Mouse (Mus musculus): ENCODE results near the gene Wfdc18.

The Wfdc18 gene

DNA sequence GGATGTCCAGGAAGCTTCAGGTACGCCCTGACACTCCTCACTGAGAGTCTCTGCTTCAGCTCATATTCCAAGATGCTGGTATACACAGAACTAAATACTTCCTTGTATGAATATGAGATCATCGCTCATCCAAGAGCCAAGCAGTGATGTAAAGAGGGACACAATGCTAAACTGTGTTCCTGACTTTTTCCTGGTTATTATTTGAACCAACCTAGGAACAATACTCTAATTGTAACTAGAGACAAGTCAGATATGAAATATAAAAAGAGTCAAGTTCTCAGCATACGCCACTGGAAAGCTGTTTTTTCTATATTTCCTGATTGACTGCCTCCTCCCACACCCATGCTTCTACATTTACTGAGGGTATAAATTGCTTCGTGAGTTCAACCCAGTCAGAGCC is at the start of gene Wfdc18:
Gene Wfdc18, plus strand, starts transcription at position 301 of the 400 bp plus-strand sequence.
- no peak for DNase-seq

DNA sequence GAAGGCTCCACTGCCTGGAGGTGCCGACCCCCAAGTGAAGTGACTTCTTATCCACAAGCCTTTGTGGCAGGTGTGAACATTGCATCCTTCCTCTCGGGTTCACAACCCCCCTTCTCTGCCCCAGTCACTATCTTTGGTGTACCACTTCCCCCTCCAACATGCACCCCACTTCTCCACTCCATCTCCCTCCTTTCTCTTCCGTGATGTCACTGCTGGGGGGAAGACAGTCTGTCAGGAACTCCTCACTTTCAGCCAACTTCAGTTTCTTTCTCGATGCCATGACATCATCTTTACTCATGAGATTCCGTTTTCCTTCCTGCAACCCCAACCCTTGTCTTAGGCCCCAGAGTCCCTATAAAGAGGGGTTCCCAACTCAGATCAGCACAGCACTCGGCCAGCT is 46.6 kb upstream of the Wfdc18 start, which contains the start of gene Ccl4:
Gene Ccl4, plus strand, starts transcription at position 381 of the 400 bp plus-strand sequence.
- DNase-seq, result no peak

DNA sequence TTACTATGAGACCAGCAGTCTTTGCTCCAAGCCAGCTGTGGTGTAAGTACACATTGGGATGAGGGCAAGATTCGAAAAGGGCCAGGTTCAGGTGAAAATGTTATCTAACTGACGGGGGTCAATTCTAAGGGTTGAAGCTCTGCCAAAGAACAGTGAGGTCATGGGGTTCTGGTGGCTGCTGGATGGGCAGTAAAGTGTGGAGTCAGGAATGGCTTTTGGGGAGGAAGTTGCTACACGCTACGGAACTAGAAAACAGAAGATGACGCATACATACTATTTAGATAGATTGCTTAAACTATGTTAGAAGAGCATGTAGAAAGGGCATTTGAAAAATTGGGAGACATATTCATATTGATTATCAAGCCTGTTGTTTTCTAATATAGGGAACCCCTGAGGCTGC is 45.3 kb upstream of the Wfdc18 start:
- no peak for DNase-seq

DNA sequence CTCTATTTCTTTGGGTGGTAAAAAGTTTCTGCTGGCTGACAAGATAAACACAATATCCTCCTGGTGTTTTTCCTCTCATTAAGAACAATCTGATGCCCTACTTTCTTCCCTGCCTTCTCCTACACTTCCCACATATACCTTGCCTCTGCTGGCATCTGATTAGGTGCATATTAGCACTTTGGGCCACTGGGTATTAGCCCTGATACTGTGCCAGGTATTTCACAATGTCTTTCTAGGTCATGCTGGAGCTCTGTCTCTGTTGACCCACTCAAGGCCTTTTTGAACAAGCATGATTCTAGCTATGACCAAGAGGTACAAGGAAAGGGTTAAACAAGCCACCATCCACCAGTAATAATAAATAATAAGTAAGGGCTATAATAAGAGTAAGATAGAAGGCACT is 37.1 kb upstream of the Wfdc18 start:
- peak in 1 of 2 experiments; percentile 5 for DNase-seq

DNA sequence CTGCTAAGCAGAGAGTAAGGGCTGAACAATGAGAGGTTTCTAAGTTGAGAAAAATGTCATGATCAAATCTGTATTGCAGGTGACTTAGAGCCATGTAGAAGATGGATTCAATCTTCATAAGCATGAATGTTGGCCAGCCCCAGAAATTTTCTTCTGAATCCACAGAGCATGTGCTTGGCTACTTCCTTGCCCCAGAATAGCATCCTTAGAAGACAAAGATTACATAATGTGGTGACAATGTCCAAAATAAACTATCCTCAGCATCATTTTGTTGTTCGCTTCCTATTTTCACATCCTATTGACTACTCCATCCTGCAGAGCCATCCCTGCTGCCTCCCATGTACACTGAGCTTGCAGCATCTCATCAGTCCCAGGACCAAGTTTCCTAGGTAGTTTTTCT is 33.1 kb upstream of the Wfdc18 start:
- no peak for DNase-seq

DNA sequence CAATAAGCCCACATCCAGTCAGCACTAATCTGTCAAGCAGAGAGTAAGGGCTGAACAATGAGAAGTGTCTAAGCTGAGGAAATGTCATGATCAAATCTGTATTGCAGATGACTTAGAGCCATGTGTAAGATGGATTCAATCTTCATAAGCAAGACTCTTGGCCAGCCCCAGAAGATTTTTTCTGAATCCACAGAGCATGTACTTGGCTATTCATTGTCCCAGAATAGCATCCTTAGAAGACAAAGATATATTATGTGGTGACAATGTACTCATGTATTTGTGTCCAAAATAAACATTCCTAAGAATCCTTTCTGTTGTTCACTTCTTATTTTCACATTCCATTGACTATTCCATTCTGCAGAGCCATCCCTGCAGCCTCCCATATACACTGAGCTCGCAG is 18.9 kb upstream of the Wfdc18 start:
- no peak for DNase-seq

DNA sequence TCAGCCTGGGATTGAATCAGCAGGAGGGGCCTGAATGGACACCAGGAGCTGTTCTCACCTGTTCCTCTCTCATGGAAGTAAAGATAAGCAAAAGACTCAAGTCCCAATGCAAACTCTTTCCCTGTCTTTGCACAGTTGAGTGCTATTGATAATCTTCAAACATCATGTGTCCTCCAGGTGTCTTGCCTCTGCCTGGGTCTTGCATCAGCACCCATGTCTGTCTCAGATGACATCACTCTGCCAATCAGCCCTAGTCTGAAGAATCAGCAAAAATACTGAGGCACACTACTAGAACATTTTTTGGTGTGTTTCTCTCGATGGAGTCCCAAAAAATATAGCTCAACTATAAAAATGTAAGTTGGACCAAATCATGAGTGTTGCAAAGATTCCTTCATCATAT is 16.8 kb upstream of the Wfdc18 start:
- DNase-seq, result no peak

DNA sequence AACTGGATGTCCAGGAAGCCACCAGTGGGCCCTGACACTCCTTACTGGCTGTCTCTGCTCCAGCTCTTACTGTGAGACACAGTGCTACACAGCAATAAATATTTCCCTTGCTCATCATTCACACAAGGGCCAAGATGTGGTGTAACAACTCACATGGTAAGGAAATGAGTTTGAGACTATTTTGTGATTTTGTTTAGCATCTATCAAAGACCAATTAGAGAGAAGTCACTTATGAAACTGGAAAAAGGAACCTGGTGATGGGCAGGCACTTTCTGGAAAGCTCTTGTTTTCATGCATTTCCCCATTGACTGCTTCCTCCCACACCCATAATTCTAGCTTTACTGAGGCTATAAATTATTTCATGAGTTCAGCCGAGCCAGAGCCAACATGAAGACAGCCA is 5.1 kb upstream of the Wfdc18 start, which contains the start of gene Wfdc17:
Gene Wfdc17, plus strand, starts transcription at position 287 of the 400 bp plus-strand sequence.
- no peak for DNase-seq

DNA sequence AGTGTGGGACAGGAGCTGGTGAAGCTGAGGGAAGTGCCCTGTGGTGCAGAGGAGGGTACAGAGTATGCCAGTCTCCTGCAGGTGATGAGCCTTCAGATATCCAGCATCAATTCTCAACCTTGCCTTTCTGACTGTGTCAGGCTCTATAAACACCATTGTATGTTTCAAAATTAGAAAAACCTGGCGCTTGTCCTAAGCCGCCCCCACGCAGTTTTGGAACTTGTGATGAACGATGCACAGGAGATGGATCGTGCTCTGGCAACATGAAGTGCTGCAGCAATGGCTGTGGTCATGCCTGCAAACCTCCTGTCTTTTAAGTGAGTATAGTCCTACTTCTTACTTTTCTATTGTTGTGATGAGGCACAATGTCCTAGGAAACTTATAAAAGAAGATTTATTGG is 868 bp downstream of the Wfdc18 start:
- no peak for DNase-seq

DNA sequence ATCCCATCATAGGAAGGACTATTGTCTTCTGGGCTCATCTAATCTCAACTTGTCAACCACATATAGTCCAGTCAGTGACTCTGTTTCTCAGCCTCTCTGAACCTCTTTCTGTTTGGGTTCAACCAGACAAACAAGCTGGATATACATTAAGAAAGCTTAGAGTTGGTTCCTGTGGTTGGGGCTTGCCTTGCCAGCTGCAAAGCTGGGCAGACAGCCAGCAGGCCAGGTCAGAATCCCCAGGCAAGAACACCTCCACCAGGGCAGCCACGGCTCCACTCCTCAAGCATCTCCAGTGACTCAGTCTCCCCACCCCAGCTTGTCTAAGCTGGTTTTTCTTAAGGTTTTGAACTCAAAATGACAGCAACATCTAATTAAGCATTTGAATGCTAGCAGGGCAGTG is 3.9 kb downstream of the Wfdc18 start:
- no peak for DNase-seq

DNA sequence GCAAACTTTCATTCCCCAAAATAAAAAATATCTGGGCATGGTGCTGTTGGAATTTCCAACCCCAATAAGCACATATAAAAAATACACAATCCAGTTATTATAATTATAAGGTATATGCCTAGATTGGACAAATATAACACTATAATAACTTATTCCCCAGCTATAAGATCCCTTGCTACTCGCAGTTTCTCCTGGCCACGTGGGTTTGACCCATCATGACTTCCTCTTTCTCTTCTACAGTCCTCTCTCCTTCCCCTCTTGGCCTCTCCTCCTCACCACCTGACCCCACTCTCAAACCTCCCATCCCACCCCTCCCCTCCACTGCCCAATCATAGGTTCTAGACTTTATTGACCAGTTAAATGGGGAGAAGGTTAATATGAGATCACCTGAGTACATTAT is 5.1 kb downstream of the Wfdc18 start:
- DNase-seq, result no peak

DNA sequence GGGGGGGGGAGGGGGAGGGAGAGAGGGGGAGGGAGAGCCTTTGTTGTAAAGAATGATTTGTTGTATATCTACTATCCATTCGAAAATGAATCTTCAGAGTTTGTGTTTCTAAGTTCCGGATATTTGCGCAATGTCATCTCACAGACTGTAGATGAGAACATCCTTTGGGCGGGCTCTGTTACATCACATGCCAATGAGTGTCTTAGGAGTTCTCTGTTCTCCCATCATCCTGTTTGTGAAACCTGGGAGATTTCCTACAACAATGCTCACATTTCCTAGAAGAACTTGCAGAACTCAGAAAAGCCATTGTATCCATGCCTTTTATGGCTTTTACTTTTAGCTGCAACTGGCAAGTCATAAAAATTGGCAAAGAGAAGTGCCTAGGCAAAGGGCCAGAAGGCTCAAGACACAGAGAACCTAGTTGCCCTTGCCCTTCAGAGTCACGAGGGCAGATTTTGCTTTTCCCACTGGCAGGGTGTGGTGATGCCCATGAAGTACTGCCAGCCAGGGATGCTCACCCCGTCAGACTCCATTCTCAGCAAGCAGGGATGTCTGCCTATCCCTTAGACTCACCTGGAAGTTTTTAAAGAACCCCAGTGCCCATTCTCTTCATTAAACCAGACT is 8.3 kb downstream of the Wfdc18 start:
- no peak for DNase-seq

DNA sequence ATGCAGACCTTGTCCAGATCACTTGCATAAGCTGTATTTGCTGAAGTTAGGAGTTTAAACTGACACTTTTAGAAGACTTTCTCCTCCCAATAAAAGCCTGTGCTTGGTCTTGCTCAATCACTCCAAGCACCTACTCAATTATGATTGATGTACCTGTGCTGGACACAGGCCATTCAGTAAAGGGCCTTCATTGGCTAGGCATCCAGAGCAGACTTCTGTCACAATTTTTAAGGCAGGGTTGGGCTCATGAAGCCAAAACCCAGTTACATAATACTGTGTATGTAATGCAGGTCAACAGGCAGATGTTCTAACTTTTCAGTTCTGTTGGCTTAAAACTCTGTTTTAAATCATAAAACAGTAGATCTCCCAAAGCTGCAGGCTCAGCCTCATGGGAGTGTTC is 12.0 kb downstream of the Wfdc18 start:
- no peak for DNase-seq

DNA sequence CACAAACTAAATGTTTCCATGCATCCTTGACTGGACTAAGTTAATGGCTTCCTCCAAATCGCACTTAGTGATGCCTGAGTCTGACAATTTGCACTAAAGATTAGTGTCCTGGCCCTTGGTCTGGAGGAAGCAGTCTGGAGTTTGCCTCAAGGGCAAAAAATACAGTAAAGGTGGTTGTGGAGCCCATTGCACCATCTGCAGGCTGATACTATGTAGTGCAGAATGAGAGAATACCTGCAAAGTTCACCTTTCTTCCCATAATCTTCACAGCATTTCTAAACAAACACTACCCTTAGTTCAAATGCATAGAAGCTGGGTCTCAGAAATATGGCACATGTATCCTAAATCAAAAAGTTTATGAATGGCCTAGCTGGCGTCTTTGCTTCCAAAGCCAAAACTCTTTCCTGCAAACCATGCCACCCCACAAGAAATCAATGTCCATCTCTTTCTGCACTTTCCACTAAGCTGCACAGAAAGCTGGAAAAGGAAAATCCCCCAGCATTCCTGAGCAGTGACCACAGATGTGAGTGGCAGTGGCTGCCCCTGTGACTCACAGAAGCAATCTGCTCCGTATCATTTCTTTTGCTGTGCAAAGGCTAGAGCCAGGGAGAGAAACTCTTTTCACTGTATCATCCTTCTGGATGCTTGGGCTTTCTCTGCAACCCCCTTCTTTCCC is 20.1 kb downstream of the Wfdc18 start:
- no peak for DNase-seq

DNA sequence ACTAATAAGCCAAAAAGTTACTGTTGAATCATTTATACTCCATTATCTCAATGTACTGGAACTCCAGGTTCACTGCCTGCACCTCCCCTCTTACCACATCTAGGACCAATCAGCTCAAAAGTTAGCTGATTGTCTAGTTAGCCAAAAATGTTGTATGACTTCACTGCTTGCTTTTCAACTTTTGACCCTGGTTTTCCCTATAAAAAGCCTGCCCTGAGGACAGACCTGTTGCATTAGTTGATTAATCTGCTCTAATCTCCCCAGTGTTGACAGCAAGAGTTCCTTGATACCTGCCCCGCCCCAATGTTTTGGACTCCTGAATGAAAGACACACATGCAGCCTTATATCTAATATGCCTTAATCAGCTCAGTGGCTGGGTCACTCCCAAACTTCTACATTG is 22.3 kb downstream of the Wfdc18 start:
- DNase-seq, result no peak

DNA sequence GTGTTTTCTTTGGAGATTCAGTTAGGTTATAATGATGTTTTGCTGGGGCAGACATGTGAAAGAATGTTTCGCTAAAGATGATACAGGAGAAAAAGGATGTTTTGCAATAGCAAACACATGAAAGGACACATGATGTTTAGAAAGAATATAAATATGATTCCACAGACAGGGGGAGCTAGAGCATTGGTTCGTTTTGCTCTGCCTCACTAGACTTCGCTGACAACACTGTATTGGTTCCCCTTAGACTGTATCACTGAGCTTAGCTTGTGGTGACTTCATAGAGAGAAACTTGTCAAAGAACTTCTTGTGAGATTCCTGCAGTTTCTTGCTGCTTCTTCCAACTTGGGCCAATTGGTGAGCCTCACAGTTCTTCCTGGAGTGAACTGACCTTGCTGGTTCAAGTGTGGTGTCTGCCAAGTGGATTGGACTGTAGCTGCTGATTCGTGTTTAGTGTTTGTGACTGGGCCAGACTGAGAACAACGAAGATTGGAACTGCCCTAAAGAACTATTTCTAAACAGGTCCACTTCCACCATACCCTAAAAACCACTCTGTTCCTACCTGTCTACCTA is 24.3 kb downstream of the Wfdc18 start:
- DNase-seq, result no peak

DNA sequence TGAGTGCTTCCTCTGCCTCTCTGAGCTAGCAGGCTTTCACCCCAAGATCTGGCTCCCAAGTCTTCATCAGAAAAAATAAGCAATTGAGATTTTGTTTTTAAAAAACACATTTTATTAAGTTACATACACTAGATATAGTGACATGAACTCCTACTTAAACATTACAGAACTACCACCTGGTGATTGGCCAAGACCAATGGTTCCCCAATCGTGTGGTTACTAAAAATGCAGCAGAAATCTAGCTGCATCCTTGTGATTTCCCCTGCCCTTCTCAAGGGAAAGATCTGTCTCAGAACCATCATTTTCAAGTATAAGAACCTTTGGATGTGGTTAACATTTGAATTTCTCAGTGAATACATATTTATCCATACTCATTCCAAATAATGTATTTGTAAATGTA is 25.4 kb downstream of the Wfdc18 start:
- no peak for DNase-seq

DNA sequence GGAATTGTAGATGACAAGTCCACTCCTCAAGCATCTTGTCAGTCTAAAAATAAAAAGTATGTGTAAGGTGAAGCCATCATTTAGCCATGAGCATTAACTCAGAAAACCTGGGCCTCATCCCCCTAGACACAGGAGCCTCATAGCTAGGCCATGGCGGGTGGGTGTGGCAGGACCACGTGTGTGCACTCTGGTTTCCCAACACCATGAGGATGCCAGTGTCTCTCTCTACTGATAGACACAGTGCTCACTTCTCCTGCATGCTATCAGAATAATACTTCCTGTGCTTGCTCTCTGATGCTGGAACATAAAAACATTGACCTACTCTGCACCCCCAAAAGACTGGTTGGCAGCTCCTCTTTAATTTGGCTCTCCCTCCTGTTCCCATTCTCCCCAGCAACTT is 27.1 kb downstream of the Wfdc18 start:
- DNase-seq, result no peak

DNA sequence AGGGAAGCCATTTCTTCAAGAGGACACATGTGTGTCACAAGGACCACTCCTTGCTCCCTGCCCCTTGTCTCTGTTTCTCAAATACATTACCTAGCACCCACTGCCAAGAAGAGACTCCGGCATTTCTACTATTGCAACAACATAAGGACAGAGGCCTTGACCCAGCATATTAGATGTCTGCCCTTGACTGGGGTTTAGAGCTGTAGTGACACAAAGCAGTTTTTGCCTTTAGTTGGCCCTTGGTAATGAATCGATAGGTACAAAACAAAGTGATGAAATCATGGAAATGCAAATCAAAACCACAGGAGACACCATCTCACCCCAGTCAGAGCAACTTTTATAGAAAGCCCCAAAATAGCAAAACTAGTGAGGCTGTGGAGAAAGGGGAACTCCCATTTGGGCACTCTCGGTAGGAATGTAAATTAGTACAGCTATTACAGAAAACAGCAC is 28.3 kb downstream of the Wfdc18 start:
- no peak for DNase-seq

DNA sequence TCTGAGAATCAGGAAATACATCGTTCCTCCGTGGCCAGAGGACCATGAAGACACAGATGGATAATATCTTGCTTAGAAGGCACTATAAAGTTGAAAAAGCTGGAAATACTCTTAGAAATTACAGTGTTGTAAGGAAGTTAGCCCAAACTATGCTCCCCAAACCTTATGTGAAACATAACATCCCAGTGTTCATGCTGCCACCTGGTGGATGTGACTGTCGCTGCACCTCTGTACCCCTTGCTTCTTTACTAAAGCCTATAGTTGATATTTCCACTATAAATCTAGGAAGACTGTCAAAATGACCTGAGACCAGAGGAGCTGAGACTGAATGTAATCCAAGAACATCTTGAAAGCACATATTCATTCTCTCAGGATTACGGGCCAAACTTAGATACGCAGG is 30.4 kb downstream of the Wfdc18 start:
- DNase-seq, result peak; percentile 86 to 89

DNA sequence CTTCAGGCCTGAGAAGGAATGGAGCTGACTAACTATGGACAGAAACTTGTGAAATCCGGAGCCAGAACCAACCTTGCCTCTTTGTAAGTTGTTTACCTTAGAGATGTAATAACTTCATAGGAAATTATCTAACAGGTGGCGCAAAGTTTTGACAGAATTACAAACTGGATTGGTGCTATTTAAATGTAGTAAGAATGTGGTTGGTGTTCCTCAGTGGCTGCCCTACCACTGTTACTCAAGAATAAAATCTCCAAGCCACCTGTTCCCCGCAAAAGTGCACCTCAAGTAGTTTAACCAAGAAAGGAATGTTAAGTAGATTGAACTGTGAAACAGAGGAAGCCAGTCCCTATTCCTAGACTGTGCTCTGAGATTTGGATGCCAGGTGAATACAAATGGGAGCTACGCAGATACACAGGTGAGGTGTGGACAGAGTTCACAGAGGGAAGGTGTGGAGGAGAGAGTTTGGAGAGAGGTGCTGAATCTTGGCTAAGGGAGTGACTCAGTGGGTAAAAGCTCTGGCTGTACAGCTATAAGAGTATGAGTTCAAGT is 31.7 kb downstream of the Wfdc18 start:
- no peak for DNase-seq

DNA sequence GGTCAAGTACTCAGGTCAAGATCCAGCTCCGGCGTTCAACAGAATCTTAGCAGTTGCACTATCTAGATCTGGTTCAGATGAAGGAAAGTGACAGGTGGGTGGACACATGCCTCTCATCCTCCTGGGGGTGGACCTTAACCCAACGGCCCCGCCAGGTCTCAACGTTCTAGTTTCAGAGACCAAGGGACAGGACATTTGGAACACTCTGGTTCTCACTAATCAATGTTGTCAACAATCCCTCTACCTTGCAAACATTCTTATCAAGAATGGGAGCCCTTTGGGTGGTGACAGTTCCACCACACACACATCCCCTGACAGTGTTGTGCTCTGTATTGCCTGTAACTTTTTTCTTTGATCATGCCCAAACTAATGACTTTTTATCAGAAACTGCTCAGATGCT is 33.0 kb downstream of the Wfdc18 start:
- no peak for DNase-seq

DNA sequence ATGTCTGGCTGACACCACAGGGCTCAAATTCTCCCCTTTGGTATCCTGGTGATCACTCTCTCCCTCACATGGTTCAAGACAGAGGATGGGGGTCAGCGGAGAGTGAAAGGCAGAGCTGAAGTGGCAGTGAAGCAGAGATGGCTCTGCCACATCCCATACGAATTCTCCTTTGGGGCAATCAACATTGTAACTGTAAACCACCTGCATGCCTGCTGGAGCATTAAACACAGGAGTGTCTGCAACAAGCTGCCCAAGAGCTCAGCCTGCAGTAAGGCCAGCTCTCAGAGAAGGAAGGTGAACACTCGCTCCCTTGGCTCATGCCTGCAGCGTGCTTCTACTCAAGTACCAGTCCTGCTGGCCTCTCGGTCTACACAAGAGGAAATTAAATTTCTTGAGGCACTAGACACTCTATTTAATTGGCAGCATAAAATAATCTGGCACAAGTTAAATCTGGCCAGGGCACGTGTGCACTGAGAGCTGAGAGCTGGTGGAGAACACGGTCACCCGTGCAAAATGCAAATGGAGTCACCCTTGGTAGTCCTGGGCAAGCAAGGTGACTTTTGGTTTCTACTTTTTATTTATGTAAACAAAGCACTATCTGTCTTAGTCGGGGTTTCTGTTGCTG is 34.0 kb downstream of the Wfdc18 start:
- no peak for DNase-seq

DNA sequence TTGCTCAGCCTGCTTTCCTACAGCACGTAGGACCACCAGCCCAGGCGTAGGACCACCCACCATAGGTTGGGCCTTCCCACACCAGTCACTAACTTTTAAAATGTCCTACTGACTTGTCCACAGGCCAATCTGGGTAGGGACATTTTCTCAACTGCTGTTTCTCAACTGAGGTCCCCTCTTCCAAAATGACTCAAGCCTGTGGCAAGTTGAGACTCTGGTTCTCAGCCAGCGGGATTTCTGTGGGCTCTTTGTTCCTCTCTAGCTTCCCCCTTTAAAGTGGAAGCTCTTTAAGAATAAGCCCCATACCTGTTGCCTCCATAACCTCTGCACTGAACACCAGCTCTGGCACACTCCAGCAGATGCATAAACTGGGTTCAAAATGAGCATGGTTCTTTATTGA is 34.7 kb downstream of the Wfdc18 start:
- no peak for DNase-seq
